Mouse (Mus musculus): ENCODE data around the gene Vps35l.
A peak's percentile ranks its signal among the peaks of the same experiment; 100 is the strongest.

The Vps35l gene

DNA sequence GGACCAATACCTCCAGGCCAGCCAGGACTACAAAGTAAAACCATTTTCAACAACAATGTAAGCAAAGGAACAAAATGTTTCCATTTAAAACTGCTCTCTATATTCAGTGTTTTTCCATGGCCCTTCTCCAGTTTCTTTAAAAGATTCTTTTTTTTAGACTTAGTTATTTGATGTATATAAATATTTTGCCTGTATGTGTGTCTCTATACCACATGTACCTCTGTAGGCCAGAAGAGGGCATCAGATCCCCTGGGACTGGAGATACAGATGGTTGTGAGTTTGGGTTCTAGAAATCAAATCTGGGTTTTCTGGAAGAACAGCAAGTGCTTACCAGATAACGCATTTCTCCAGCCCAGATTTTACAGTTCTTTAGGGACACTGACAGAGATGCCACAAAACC is 1.3 kb upstream of the Vps35l start:
- DNase-seq (ENCODE audit: low read depth) = peak; percentile 47

DNA sequence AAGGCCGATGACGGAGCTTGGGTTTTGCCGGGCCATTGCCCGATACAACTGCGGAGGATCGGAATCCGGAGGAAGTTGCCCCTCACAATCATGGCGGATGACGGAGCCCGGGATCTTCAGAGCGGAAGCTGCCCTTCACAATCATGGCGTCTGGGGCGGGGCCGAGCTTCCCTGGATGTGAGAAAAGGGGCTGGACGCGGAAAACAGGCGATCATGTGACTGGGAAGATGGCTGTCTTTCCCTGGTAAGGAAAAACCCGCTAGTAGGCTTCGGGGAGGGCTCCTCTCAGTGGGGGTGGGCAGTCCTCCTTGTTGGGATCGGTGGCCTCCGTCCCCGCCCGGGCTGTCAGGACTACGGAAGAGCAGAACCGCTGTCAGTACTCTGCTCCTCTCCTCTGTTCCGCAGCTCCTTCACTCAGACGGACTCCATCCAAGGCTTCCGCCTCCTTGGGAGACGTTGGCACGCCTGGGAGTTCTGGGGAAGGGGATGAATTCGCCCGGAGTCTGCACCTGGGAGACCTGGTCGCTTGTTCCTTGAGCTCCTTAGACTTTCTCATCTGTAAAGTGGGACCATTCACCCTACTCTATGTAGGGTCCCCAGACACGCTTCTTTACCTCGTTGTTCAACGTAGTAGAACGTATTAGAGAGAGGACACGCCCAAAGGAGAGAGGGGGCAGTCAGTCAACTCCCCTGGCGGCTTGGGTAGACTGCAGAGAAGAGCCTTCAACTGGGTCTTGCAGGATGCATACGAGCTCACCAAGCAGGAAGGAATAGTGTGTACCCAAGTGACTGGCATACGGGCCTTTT is 709 bp downstream of the Vps35l start:
- peak; percentile 96 for DNase-seq (ENCODE audit: low read depth)

DNA sequence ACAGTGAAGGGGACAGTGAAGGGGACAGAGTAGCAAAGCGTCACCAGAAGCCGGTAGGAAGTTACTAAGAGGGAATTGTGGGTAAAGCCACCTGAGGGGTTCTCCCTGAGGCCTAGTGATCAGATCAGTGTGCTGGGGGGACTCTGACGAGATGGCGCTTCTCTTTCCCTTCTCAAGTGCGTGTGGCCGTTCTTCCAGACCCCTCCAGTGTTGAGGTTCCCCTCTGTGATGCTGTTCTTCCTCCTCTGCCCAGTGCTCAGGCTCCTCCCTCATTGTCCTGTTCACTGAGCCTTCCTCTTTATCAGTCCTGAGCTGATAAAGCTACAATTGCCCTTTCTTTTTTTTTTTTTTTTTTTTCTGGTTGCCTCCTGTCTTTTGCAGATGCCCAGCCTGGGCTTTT is 2.3 kb downstream of the Vps35l start:
- DNase-seq (ENCODE audit: low read depth) = peak; percentile 8

GRCm38 (mm10) chr7:118744766-118745165 is 4.7 kb downstream of the Vps35l start:
- no peak for DNase-seq (ENCODE audit: low read depth)

- DNase-seq (ENCODE audit: low read depth) = no peak
Measured at GRCm38 (mm10) chr7:118747891-118748672, 8.1 kb downstream of the Vps35l start.

DNA sequence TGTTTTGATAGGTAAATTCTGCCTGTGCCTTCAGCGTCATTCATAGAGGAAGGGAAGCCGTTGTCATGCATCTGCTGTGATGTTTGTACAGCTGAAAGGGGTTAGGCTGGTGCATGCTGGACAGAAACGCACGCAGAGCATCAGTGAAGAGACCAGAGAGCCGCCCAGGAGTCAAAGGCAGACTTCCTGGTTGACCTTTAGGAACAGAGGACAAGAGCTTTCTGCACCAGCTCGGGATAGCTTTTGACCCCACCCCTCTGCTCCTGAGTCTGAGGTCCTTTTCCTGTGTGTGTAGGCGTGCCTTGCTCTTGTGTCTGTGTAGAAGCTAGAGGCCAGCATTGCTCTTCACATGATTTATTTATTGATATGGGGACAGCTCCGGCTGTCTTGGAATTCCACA is 9.7 kb downstream of the Vps35l start:
- no peak for DNase-seq (ENCODE audit: low read depth)

GRCm38 (mm10) chr7:118751625-118752024 is 11.6 kb downstream of the Vps35l start:
- no peak for DNase-seq (ENCODE audit: low read depth)

DNA sequence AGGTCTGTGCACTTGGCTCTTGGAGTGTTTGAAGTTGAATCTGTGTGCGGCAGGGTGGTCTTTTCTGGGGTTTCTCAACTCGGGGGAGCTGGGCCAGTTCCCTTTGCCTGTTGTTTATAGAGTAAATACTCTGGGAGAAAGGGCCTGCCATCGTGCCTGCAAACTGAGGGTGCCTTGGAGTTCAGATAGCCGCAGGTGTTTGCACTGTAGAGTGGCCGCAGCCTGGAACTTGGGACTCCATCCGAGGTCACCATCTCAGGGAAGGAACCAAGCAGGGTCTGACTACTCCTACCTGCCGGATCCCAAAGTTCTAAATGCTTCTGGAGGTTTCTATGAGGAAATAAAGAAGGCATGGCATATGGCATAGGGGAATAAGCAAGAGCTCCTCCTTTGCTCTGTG is 15.7 kb downstream of the Vps35l start:
- no peak for DNase-seq (ENCODE audit: low read depth)

GRCm38 (mm10) chr7:118756490-118757265 is 16.7 kb downstream of the Vps35l start:
- no peak for DNase-seq (ENCODE audit: low read depth)

DNA sequence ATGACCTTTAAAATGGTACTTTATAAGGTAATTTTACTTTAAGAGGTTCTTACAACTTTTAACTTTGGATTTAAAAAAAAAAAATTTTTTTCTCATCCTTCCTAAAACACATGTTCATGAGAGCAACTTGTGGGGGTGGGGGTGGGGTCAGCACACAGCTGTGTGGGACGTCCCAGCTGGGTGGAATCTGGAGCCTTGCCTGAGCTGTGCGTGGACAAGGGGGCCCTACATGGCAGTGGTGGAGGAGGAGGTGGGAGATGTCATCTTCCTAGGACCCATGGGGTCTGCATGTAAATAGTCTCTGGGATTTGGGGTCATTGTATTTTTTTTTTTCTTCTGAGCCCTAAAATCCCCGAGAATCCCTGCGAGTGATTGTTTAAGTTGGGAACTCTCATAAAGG is 18.3 kb downstream of the Vps35l start:
- no peak for DNase-seq (ENCODE audit: low read depth)

- no peak for DNase-seq (ENCODE audit: low read depth)
Measured at GRCm38 (mm10) chr7:118759372-118759771, 19.3 kb downstream of the Vps35l start.

DNA sequence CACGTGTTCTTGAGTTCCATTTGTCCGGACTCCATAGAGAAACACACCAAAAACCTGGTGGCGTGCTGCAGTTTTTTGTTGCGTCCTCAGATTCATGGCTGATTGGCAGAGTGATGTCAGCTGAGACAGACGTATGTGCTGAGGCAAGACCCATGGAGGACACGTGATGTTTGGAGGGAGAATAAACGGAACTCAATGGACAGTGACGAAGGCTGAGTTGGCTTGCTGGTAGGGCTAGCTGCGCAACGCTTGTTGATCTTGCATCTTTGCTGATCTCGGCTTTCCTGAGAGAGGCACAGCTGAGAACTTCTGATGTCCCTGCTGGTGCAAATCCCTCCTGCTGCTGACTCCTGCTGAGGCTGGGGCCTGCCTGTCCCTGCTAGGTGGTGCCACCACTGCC is 23.9 kb downstream of the Vps35l start:
- no peak for DNase-seq (ENCODE audit: low read depth)

DNA sequence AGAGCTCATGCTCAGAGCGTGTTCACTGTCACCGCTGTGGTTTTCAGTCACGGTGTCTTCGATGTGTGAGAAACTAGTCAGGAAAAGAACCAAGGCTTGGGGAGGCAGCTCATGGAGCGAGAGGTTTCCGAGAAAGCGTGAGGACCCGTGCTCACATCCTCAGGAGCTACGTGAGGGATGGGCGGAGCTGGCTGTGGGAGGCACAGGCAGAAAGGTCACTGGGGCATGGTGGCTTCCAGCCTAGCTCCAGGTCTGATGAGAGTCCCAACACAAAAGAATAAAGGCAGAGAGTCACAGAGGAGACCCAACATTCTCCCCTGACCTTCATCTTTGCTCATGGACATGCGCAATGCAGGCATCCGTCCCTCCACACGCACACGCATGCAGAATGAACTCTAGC is 24.7 kb downstream of the Vps35l start:
- no peak for DNase-seq (ENCODE audit: low read depth)

DNA sequence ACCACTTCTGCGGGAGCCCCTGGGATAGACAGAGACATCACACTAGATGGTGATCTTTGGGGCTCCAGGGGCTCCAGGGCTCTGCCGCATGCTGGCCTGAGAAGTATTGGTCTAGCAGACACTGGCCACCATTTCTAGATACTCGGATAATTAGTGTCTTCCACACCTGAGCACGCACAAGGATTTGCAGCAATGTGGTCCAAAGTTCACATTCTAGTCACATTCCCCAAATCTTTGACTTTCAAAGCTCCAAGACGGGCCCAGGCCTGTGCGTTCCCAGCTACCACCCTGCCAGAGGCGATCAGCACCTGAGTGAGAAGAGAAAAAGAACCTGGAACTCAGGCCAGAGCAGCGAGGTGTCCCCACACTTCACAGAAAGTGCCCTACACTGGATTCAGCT is 25.6 kb downstream of the Vps35l start:
- no peak for DNase-seq (ENCODE audit: low read depth)

DNA sequence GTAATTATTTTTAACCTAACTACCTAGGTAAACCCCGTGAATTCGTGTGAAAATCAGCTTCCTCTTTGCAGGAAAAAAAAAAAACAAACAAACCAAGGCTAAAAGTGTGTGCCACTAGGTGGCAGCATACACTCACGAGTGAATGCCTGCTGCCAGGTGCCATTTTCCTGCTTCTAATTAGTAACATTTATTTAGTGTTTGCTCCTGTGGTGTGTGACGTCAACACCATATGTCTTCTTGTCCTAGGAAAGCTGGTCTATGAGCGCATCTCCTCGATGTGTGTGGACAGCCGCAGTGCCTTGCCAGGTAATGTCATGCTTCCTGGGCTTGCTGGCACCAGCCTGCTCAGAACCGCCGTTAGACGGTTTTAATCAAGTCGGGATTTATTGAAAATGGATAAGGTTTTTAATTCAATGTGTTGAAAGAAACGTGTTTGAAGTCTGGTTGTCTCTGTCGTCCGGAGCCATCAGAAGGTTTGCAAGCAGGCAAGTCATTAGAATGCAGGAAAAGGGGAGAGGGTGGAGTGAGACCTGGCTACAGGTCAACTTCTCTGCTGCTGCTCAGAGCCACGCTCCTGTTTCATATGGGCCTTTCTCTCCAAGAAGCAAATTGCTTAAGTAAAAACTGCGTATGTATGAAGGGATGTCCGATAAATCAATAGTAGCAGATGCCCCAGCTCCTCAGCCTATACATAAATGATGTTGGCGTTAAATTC is 26.2 kb downstream of the Vps35l start:
- DNase-seq (ENCODE audit: low read depth) = peak; percentile 80

GRCm38 (mm10) chr7:118766834-118767224 is 26.8 kb downstream of the Vps35l start:
- no peak for DNase-seq (ENCODE audit: low read depth)

DNA sequence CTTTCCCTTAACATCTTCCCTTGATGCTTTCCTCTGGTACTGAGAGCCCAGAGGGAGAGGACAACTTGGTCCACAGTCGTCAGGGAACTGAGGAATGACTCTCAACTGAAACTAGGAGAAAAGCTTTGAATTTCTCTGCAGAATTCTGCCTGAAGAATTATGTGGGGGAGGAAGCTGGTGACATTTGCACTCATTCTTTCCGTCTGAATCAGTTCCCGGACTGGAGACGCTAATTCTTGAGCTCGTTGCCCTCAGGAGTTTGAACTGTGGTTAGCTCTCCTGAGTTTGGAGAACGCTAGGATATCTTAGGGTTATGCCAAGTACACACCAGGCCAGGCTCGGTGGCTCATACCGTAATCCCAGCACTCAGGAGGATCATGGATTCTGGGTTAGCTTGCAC is 29.2 kb downstream of the Vps35l start:
- DNase-seq (ENCODE audit: low read depth) = no peak

DNA sequence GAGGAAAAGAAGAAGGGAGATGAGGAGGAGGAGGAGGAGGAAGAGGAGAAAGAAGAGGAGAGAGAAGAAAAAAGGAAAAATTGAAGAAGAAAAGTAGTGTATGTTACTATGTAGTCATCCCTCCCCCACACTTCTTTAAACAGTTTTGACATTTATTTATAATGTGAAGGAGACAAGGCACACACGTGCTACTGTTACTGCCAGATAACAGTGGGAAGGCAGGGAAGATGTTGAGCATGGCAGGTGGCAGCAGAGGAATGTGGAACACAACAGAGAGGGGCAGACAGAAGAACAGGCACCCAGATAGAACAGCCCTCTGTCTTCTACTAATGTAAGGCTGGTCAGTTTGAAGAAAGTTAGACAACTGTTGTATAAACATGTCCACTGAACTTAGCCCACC is 29.6 kb downstream of the Vps35l start:
- DNase-seq (ENCODE audit: low read depth) = no peak

GRCm38 (mm10) chr7:118773027-118773426 is 33.0 kb downstream of the Vps35l start:
- DNase-seq (ENCODE audit: low read depth) = no peak

DNA sequence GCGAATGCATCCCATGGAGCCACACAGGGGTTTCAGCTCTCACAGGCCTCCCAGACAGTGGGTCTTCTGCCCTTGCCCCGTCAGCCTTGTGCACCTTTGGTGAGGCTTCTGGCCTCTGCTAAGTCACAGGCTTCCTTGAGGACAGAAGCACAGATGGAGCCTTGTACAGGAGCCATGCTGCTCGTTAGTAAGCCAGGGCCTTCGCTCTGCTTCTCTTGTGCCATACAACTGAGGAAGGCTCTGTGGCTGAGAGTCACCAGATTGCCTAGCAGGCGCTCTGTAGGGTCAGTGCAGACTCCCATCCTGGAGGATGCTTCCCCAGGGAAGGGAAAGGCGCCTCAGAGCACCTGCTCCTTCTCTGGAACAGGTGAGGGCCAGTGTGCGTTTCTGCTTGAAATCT is 36.0 kb downstream of the Vps35l start:
- DNase-seq (ENCODE audit: low read depth) = no peak

DNA sequence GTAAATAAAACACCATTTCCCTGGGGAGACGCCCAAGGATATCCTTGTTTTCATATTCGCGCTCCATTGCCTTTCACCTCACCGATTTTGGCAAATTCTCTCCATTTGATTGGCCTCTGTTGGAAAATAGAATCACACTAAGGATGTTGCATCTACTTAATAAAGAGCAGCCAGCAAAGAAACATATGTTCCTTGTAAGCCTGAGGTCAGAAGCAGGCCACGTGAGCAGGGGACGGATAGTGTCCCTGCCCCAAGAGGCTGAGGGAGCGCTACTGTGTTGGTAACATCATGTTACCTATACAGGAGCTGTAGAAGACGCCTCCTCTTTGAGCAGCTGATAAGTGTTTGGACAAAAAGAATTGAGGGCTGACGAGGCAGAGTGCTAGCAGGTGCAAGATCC is 36.5 kb downstream of the Vps35l start:
- DNase-seq (ENCODE audit: low read depth) = no peak

All from 416B (cell line).